Mouse (Mus musculus): ENCODE measurements around the gene Wrnip1. TPM values are rescaled to one million over a fixed set of nuclear protein-coding genes. Genes with fewer than 3 reads are reported as not detected.
A peak's percentile ranks its signal among the peaks of the same experiment; 100 is the strongest.

Gene Wrnip1
- polyA plus RNA-seq, 1 experiment from 2014 or later, result 14.5 TPM

- H3K4me1 ChIP-seq (ENCODE audit: control insufficient read depth, insufficient read depth, low read length), result no peaks in the 10 kb centered on the region
- no peak overlapping the region for H3K9ac ChIP-seq (replicated peaks; ENCODE audit: low read length)
- no peak for DNase-seq (ENCODE audit: low spot score)
- no peaks in the 10 kb centered on the region for H3K9me3 ChIP-seq (replicated peaks; ENCODE audit: control insufficient read depth, low read length)
- peaks cover 3% of the 10 kb centered on the region; the same call in 1 of the 2 replicates for H3K36me3 ChIP-seq (replicated peaks; ENCODE audit: control insufficient read depth, insufficient read depth, low read depth, low read length)
- H3K4me3 ChIP-seq (ENCODE audit: low read depth, low read length), result no peak overlapping the region
- ATAC-seq (replicated peaks; ENCODE audit: insufficient number of reproducible peaks, low FRiP score, low TSS enrichment, low read depth), result no peak
- 93% methylated on average over 3 of the region's 3 CpGs for WGBS
- no peak overlapping the region for H3K4me2 ChIP-seq (ENCODE audit: low read depth, low read length)
- H3K27me3 ChIP-seq (ENCODE audit: control insufficient read depth, insufficient read depth, low read length), result no peaks in the 10 kb centered on the region
- no peak overlapping the region for H3K27ac ChIP-seq (replicated peaks; ENCODE audit: low read depth, low read length)
Measured at GRCm38 (mm10) chr13:32819241-32819640, 17.4 kb downstream of the Wrnip1 start.

GRCm38 (mm10) chr13:32819926-32820325 is 18.1 kb downstream of the Wrnip1 start:
- Histone ChIP-seq H3K27me3 (ENCODE audit: control insufficient read depth, insufficient read depth, low read length) (no peaks in the 10 kb centered on the region), H3K9ac (replicated peaks; ENCODE audit: low read length) (no peak overlapping the region), H3K4me3 (ENCODE audit: low read depth, low read length) (no peak overlapping the region), H3K27ac (replicated peaks; ENCODE audit: low read depth, low read length) (no peak overlapping the region), H3K4me1 (ENCODE audit: control insufficient read depth, insufficient read depth, low read length) (no peaks in the 10 kb centered on the region), H3K4me2 (ENCODE audit: low read depth, low read length) (no peak overlapping the region), H3K36me3 (replicated peaks; ENCODE audit: control insufficient read depth, insufficient read depth, low read depth, low read length) (peaks cover 3% of the 10 kb centered on the region; the same call in 1 of the 2 replicates), H3K9me3 (replicated peaks; ENCODE audit: control insufficient read depth, low read length) (no peaks in the 10 kb centered on the region)
- ATAC-seq (replicated peaks; ENCODE audit: insufficient number of reproducible peaks, low FRiP score, low TSS enrichment, low read depth) (no peak), DNase-seq (ENCODE audit: low spot score) (no peak)
- 84% methylated on average over 5 of the region's 5 CpGs for WGBS

GRCm38 (mm10) chr13:32821671-32822070 is 19.8 kb downstream of the Wrnip1 start:
- DNase-seq (ENCODE audit: low spot score) (no peak), ATAC-seq (replicated peaks; ENCODE audit: insufficient number of reproducible peaks, low FRiP score, low TSS enrichment, low read depth) (0 out of 2 replicates have a peak, but pooled peaks have one; percentile 29)
- Histone ChIP-seq H3K9me3 (replicated peaks; ENCODE audit: control insufficient read depth, low read length) (no peaks in the 10 kb centered on the region), H3K9ac (replicated peaks; ENCODE audit: low read length) (no peak overlapping the region), H3K4me1 (ENCODE audit: control insufficient read depth, insufficient read depth, low read length) (no peaks in the 10 kb centered on the region), H3K36me3 (replicated peaks; ENCODE audit: control insufficient read depth, insufficient read depth, low read depth, low read length) (peaks cover 3% of the 10 kb centered on the region; the same call in 1 of the 2 replicates), H3K4me2 (ENCODE audit: low read depth, low read length) (no peak overlapping the region), H3K27ac (replicated peaks; ENCODE audit: low read depth, low read length) (no peak overlapping the region), H3K4me3 (ENCODE audit: low read depth, low read length) (no peak overlapping the region), H3K27me3 (ENCODE audit: control insufficient read depth, insufficient read depth, low read length) (no peaks in the 10 kb centered on the region)
- WGBS, result 97% methylated on average over 4 of the region's 4 CpGs

- Histone ChIP-seq H3K9ac (replicated peaks; ENCODE audit: low read length) (no peak overlapping the region), H3K36me3 (replicated peaks; ENCODE audit: control insufficient read depth, insufficient read depth, low read depth, low read length) (0 out of 2 replicates have a peak, but pooled peaks cover 3% of the 10 kb centered on the region), H3K4me2 (ENCODE audit: low read depth, low read length) (no peak overlapping the region), H3K27ac (replicated peaks; ENCODE audit: low read depth, low read length) (no peak overlapping the region), H3K4me1 (ENCODE audit: control insufficient read depth, insufficient read depth, low read length) (no peaks in the 10 kb centered on the region), H3K9me3 (replicated peaks; ENCODE audit: control insufficient read depth, low read length) (no peaks in the 10 kb centered on the region), H3K27me3 (ENCODE audit: control insufficient read depth, insufficient read depth, low read length) (no peaks in the 10 kb centered on the region), H3K4me3 (ENCODE audit: low read depth, low read length) (no peak overlapping the region)
- DNase-seq (ENCODE audit: low spot score) (no peak), ATAC-seq (replicated peaks; ENCODE audit: insufficient number of reproducible peaks, low FRiP score, low TSS enrichment, low read depth) (no peak)
- WGBS, result 86% methylated on average over 6 of the region's 6 CpGs
Measured at GRCm38 (mm10) chr13:32823126-32823525, 21.3 kb downstream of the Wrnip1 start.

- 72% methylated on average over 6 of the region's 6 CpGs for WGBS
- no peaks in the 10 kb centered on the region for H3K27me3 ChIP-seq (ENCODE audit: control insufficient read depth, insufficient read depth, low read length)
Measured at GRCm38 (mm10) chr13:32824377-32825330, 22.8 kb downstream of the Wrnip1 start.

GRCm38 (mm10) chr13:32825546-32825945 is 23.7 kb downstream of the Wrnip1 start:
- WGBS, result 92% methylated on average over 8 of the region's 8 CpGs
- ATAC-seq (replicated peaks; ENCODE audit: insufficient number of reproducible peaks, low FRiP score, low TSS enrichment, low read depth), result no peak

More at GRCm38 (mm10) chr13:32824377-32825330, 22.8 kb downstream of the Wrnip1 start:
- ATAC-seq (replicated peaks; ENCODE audit: insufficient number of reproducible peaks, low FRiP score, low TSS enrichment, low read depth) (no peak), DNase-seq (ENCODE audit: low spot score) (no peak)
- H3K4me2 ChIP-seq (ENCODE audit: low read depth, low read length), result no peak overlapping the region
- H3K4me3 ChIP-seq (ENCODE audit: low read depth, low read length), result no peak overlapping the region
- 0 out of 2 replicates have a peak, but pooled peaks cover 3% of the 10 kb centered on the region for H3K36me3 ChIP-seq (replicated peaks; ENCODE audit: control insufficient read depth, insufficient read depth, low read depth, low read length)
- H3K9me3 ChIP-seq (replicated peaks; ENCODE audit: control insufficient read depth, low read length), result no peaks in the 10 kb centered on the region
- H3K9ac ChIP-seq (replicated peaks; ENCODE audit: low read length), result no peak overlapping the region
- no peaks in the 10 kb centered on the region for H3K4me1 ChIP-seq (ENCODE audit: control insufficient read depth, insufficient read depth, low read length)
- no peak overlapping the region for H3K27ac ChIP-seq (replicated peaks; ENCODE audit: low read depth, low read length)

GRCm38 (mm10) chr13:32827111-32827822 is 25.4 kb downstream of the Wrnip1 start:
- Histone ChIP-seq H3K27ac (replicated peaks; ENCODE audit: low read depth, low read length) (no peak overlapping the region), H3K4me1 (ENCODE audit: control insufficient read depth, insufficient read depth, low read length) (no peaks in the 10 kb centered on the region), H3K4me3 (ENCODE audit: low read depth, low read length) (no peak overlapping the region), H3K4me2 (ENCODE audit: low read depth, low read length) (no peak overlapping the region), H3K9me3 (replicated peaks; ENCODE audit: control insufficient read depth, low read length) (no peaks in the 10 kb centered on the region), H3K9ac (replicated peaks; ENCODE audit: low read length) (no peak overlapping the region), H3K36me3 (replicated peaks; ENCODE audit: control insufficient read depth, insufficient read depth, low read depth, low read length) (no peaks in the 10 kb centered on the region), H3K27me3 (ENCODE audit: control insufficient read depth, insufficient read depth, low read length) (no peaks in the 10 kb centered on the region)
- ATAC-seq (replicated peaks; ENCODE audit: insufficient number of reproducible peaks, low FRiP score, low TSS enrichment, low read depth), result no peak
- no peak for DNase-seq (ENCODE audit: low spot score)
- 75% methylated on average over 3 of the region's 3 CpGs for WGBS

More at GRCm38 (mm10) chr13:32825546-32825945, 23.7 kb downstream of the Wrnip1 start:
- no peak for DNase-seq (ENCODE audit: low spot score)
- no peak overlapping the region for H3K4me2 ChIP-seq (ENCODE audit: low read depth, low read length)
- H3K9ac ChIP-seq (replicated peaks; ENCODE audit: low read length), result no peak overlapping the region
- H3K9me3 ChIP-seq (replicated peaks; ENCODE audit: control insufficient read depth, low read length), result no peaks in the 10 kb centered on the region
- no peaks in the 10 kb centered on the region for H3K4me1 ChIP-seq (ENCODE audit: control insufficient read depth, insufficient read depth, low read length)
- H3K4me3 ChIP-seq (ENCODE audit: low read depth, low read length), result no peak overlapping the region
- no peak overlapping the region for H3K27ac ChIP-seq (replicated peaks; ENCODE audit: low read depth, low read length)
- H3K36me3 ChIP-seq (replicated peaks; ENCODE audit: control insufficient read depth, insufficient read depth, low read depth, low read length), result no peaks in the 10 kb centered on the region
- no peaks in the 10 kb centered on the region for H3K27me3 ChIP-seq (ENCODE audit: control insufficient read depth, insufficient read depth, low read length)
